Mouse (Mus musculus) right cerebral cortex, adult 2 months (tissue): ENCODE data around the gene Vps52.
A peak's percentile ranks its signal among the peaks of the same experiment; 100 is the strongest.

Source experiments
- DNase-seq, 2 experiments: peaks; one replicate each; pipeline ENCODE4 v3.0.0; 2021 to 2022; ENCODE audit warnings: low spot score in 2 of 2

Vps52 gene

DNA sequence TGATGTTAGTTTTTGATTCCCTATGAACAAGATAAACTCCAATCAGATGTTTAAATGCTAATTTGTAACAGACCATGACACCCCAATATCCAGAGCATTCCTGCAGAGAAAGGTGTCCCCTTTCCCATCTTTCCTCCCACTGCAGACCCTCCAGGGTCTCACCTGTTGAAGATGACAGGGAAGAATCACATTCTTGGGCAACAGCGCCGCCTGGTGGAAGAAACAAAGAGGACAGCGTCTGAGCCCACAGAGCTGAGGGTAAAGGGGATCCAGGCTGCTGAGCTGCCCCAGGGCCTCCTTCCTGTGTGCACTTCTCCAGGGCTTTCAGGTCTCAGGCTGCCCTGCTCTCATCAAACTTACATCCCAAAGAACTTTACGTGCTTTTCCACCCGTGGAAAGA, 47.8 kb downstream of the Vps52 start:
- peak; percentile 18 to 20 for DNase-seq

DNA sequence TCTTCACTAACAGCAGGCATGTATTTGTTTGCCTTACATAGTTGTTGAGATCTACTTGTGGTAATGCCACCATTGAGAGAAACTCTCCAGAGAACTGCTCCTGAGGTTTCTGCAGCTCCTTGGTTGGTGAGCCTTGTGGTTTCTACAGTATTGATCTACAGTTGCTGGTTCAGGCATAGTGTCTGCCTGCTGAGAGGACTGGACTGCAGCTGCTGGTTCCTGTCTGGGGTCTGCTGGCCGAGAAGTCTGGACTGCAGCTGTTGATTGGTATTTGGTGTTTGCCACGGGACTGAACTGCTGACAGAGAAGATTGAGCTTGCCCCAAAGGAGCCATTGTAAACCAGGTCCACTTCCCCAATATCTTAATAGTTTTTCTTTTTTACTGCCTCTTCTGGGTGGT, 51.0 kb downstream of the Vps52 start:
- DNase-seq = no peak

DNA sequence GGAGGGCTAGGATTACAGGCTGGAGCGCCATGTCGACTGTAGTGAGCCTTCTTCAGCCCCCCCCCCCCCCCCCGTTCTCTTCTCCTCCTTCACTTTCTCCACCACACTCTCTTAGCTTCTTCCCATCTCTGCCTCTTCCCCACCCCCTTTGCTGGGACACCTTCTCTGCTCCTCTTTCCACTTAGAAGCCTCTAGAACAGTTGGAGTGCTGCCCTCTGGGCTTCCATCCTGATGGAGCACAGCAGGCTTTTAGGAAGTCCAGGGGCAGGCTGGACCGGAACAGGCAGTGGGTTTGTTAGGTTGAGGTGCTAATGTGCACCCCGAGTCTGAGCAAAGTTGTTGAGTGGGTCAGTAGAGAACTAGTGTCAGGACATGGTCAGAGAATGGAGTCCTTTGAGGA, 54.5 kb downstream of the Vps52 start:
- DNase-seq = no peak

DNA sequence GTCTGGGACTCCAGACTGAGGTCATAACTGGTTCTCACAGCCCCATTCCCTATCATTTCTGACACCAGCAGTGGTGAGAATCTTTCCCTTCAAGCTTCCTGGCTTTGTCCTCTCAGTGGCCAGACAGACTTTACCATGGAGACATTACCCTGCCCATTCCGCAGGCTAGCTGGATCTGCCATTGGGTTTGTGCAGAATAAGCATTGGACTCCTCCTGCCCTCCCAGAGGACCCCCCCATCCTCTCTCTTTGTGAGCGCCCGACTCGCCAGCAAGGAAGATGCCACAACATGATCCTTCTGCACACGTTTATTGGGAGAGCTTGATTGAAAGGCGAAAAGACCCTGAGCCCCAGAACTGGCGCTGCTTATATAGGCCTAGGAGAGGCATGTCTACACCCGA, 57.8 kb downstream of the Vps52 start:
- no peak for DNase-seq
